Comparison of ENCODE assay signal across 8 mouse cellular contexts in the genomic region with DNA sequence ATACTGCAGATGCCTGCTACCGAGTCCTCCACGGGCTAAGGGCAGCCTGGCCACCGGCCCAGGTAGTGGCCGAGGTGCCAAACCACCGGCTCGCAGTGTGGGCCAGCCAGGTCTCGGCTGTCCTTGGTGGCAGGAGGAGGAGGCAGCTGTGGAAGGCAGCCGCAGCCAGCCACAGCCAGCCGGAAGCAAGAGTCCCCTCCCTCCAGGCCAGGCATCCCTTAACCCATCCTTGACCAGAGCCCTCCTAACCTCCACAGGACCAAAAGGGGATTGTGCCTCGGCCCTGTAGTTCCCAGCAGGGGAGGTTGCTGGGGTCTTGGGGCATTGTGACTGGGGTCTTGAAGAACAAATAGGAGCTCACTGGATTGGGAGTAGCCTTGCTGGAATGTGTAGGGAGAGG. TPM values are rescaled to one million over a fixed set of nuclear protein-coding genes. Genes with fewer than 3 reads are reported as not detected.
DNase-seq lines count a peak whose midpoint lies in the region; ATAC-seq lines count a peak whose summit lies in the region.

No protein-coding gene starts in this region.

- peak overlapping the region; percentile 29 for H3K4me3 ChIP-seq in embryonic facial prominence, embryonic 15.5 days (replicated peaks)
- H3K4me3 ChIP-seq in midbrain, embryonic 13.5 days (replicated peaks) = peak overlapping the region; percentile 27

- WGBS in embryonic facial prominence, embryonic 15.5 days = 13% methylated on average over 10 of the region's 10 CpGs
- WGBS in midbrain, embryonic 13.5 days = 7% methylated on average over 10 of the region's 10 CpGs

- no peaks in the 10 kb centered on the region for H3K9me3 ChIP-seq in embryonic facial prominence, embryonic 15.5 days (replicated peaks)
- no peaks in the 10 kb centered on the region for H3K9me3 ChIP-seq in midbrain, embryonic 13.5 days

- peaks cover 76% of the 10 kb centered on the region for H3K4me1 ChIP-seq in embryonic facial prominence, embryonic 15.5 days
- peaks cover 75% of the 10 kb centered on the region for H3K4me1 ChIP-seq in midbrain, embryonic 13.5 days (replicated peaks)

- intact Hi-C loops in gastrocnemius, postnatal 36 days (cut with DNase I) = loop anchor here (2.0 kb wide), 1 partner anchor 41 kb away; no protein-coding TSS in a partner anchor
- intact Hi-C loops in heart, postnatal 25 days (cut with DNase I) = loop anchor here (2.0 kb wide), 1 partner anchor 41 kb away; no protein-coding TSS in a partner anchor

- DNase-seq in gastrocnemius, postnatal 10 days = peak; percentile 75
- no peak for DNase-seq in gastrocnemius, postnatal 36 days
- peak; percentile 47 for DNase-seq in heart, postnatal 25 days (ENCODE audit: low spot score)
- DNase-seq in kidney, postnatal 4 days = peak; percentile 68 to 80
- no peak for DNase-seq in layer of hippocampus, adult 11-12 months (ENCODE audit: low spot score)
- DNase-seq in c-Kit-positive CD71-positive TER-119-positive erythroid progenitor cells, embryonic 14.5 days (ENCODE audit: low spot score) = no peak

- peak overlapping the region; percentile 40 for H3K4me2 ChIP-seq in embryonic facial prominence, embryonic 15.5 days (replicated peaks)
- H3K4me2 ChIP-seq in midbrain, embryonic 13.5 days (replicated peaks) = peak overlapping the region; percentile 42

- H3K36me3 ChIP-seq in embryonic facial prominence, embryonic 15.5 days = peaks cover 38% of the 10 kb centered on the region
- H3K36me3 ChIP-seq in midbrain, embryonic 13.5 days = peaks cover 43% of the 10 kb centered on the region

- H3K27ac ChIP-seq in embryonic facial prominence, embryonic 15.5 days (replicated peaks) = peak overlapping the region; percentile 44
- 0 out of 2 replicates have a peak overlapping the region, but pooled peaks have one; percentile 25 for H3K27ac ChIP-seq in midbrain, embryonic 13.5 days

- H3K27me3 ChIP-seq in embryonic facial prominence, embryonic 15.5 days = no peaks in the 10 kb centered on the region
- H3K27me3 ChIP-seq in midbrain, embryonic 13.5 days = peaks cover 53% of the 10 kb centered on the region

- ATAC-seq in embryonic facial prominence, embryonic 15.5 days (ENCODE audit: insufficient number of reproducible peaks, low FRiP score, low TSS enrichment, low read depth) = peak; percentile 26; the same call in 1 of the 2 replicates
- ATAC-seq in midbrain, embryonic 13.5 days = no peak

- no peak overlapping the region for H3K9ac ChIP-seq in embryonic facial prominence, embryonic 15.5 days
- peak overlapping the region; percentile 52; the same call in 1 of the 2 replicates for H3K9ac ChIP-seq in midbrain, embryonic 13.5 days (replicated peaks)

RNA-seq across cellular contexts. Expression of gene Aes, which starts 4.9 kb away (rescaled TPM):
- 100 to 1,000 TPM; 614 to 667 TPM for total RNA-seq in gastrocnemius, postnatal 10 days (2021)
- 100 to 1,000 TPM; 847 to 848 TPM for total RNA-seq in gastrocnemius, postnatal 36 days (2021)
- 642 and 649 TPM in 2 replicates for polyA plus RNA-seq in embryonic facial prominence, embryonic 15.5 days (2015; fragmentation: Nextera tagmentation; extraction: Ambion mirVana)
- 1,000 to 10,000 TPM; 1,086 to 1,128 TPM for total RNA-seq in heart, postnatal 25 days (2021)
- polyA plus RNA-seq in midbrain, embryonic 13.5 days (2015; fragmentation: Nextera tagmentation; extraction: Ambion mirVana) = 451 and 572 TPM in 2 replicates

RNA-seq across cellular contexts. Expression of gene Tle2, which starts 10.1 kb away (rescaled TPM):
- 1 to 10 TPM; 4.4 to 9.4 TPM for total RNA-seq in gastrocnemius, postnatal 10 days (2021)
- 1 to 10 TPM; 4.4 to 4.7 TPM for total RNA-seq in gastrocnemius, postnatal 36 days (2021)
- 63.1 and 73.7 TPM in 2 replicates for polyA plus RNA-seq in embryonic facial prominence, embryonic 15.5 days (2015; fragmentation: Nextera tagmentation; extraction: Ambion mirVana)
- 1 to 10 TPM; 8.4 to 9.7 TPM for total RNA-seq in heart, postnatal 25 days (2021)
- 23.6 and 26.2 TPM in 2 replicates for polyA plus RNA-seq in midbrain, embryonic 13.5 days (2015; fragmentation: Nextera tagmentation; extraction: Ambion mirVana)

RNA-seq across cellular contexts. Expression of gene Gna11, which starts 19.2 kb away (rescaled TPM):
- 10 to 100 TPM; 40.6 to 44.8 TPM for total RNA-seq in gastrocnemius, postnatal 10 days (2021)
- 10 to 100 TPM; 23.6 TPM for total RNA-seq in gastrocnemius, postnatal 36 days (2021)
- 89.1 and 89.2 TPM in 2 replicates for polyA plus RNA-seq in embryonic facial prominence, embryonic 15.5 days (2015; fragmentation: Nextera tagmentation; extraction: Ambion mirVana)
- total RNA-seq in heart, postnatal 25 days (2021) = 10 to 100 TPM; 49.6 to 54.6 TPM
- 74.5 and 77.1 TPM in 2 replicates for polyA plus RNA-seq in midbrain, embryonic 13.5 days (2015; fragmentation: Nextera tagmentation; extraction: Ambion mirVana)

RNA-seq across cellular contexts. Expression of gene Tle6, which starts 36.7 kb away (rescaled TPM):
- total RNA-seq in gastrocnemius, postnatal 10 days (2021) = 1 to 10 TPM; 2.2 to 3.1 TPM
- total RNA-seq in gastrocnemius, postnatal 36 days (2021) = 1 to 10 TPM; 4.2 to 4.9 TPM
- polyA plus RNA-seq in embryonic facial prominence, embryonic 15.5 days (2015; fragmentation: Nextera tagmentation; extraction: Ambion mirVana) = 16.4 and 19.6 TPM in 2 replicates
- 1 to 10 TPM; 6.7 to 7.4 TPM for total RNA-seq in heart, postnatal 25 days (2021)
- polyA plus RNA-seq in midbrain, embryonic 13.5 days (2015; fragmentation: Nextera tagmentation; extraction: Ambion mirVana) = 2.8 and 4.4 TPM in 2 replicates

RNA-seq across cellular contexts. Expression of gene Gna15, which starts 40.2 kb away (rescaled TPM):
- under 1 TPM; 0.47 to 0.77 TPM for total RNA-seq in gastrocnemius, postnatal 10 days (2021)
- total RNA-seq in gastrocnemius, postnatal 36 days (2021) = under 1 TPM in 1 of 2 experiments, not detected in 1; 0.20 TPM
- 4.9 and 6.4 TPM in 2 replicates for polyA plus RNA-seq in embryonic facial prominence, embryonic 15.5 days (2015; fragmentation: Nextera tagmentation; extraction: Ambion mirVana)
- 1 to 10 TPM in 1 of 2 experiments, under 1 TPM in 1; 0.81 to 1.0 TPM for total RNA-seq in heart, postnatal 25 days (2021)
- polyA plus RNA-seq in midbrain, embryonic 13.5 days (2015; fragmentation: Nextera tagmentation; extraction: Ambion mirVana) = 0.94 and 1.0 TPM in 2 replicates

Comparison
In these comparisons a context has a peak if more than half of its experiments do, and no peak if none do; other contexts are left out.
1. DNase-seq: peak in gastrocnemius, postnatal 10 days (single experiment), heart, postnatal 25 days (single experiment) and kidney, postnatal 4 days (2 of 2); none in gastrocnemius, postnatal 36 days (0 of 2), layer of hippocampus, adult 11-12 months (single experiment) and c-Kit-positive CD71-positive TER-119-positive erythroid progenitor cells, embryonic 14.5 days (single experiment).